29 mouse cellular contexts compared by ENCODE assay signal in genomic region chr10:96259242-96259641, GRCm38 (mm10).
DNase-seq lines count a peak whose midpoint lies in the region; ATAC-seq and TF ChIP-seq lines count a peak whose summit lies in the region.
"Had no signal": no experiment of that assay in that cellular context is flagged by ENCODE, and none has a peak within 500 bp of the region (broad histone marks: within the 10 kb centered on the region; RNA-seq: fewer than 3 reads in every experiment).

No protein-coding gene starts in this region.

- H3K79me2 ChIP-seq in heart, adult 2 months (replicated peaks; ENCODE audit: control insufficient read depth, insufficient read depth, low read length), result no peaks in the 10 kb centered on the region
- no peaks in the 10 kb centered on the region for H3K79me2 ChIP-seq in myocyte (ENCODE audit: control insufficient read depth, insufficient read depth)

- peak; percentile 61 for DNase-seq in heart, adult 11 months
- DNase-seq in heart, postnatal 4 days, result no peak
- no peak for DNase-seq in heart, adult 8-10 months (ENCODE audit: low spot score)
- DNase-seq in heart, postnatal 0 days (ENCODE audit: low spot score), result peak; percentile 24
- DNase-seq in heart, adult 2 months, result no peak
- DNase-seq: adrenal gland, postnatal 10 days; adrenal gland, postnatal 36 days; cerebellum, adult 11 months; cerebellum, adult 2 months; cerebellum, adult 9-11 months; cerebellum, postnatal 25 days; embryo, embryonic 11 days; gastrocnemius, postnatal 10 days; gastrocnemius, postnatal 36 days; kidney, adult 11 months; kidney, adult 8-10 months had no signal

- intact Hi-C loops in heart, adult 2 months (cut with DNase I), result loop anchor here (5.0 kb wide), 2 partner anchors 33 to 42 kb away; no protein-coding TSS in a partner anchor

- peaks cover 2 to 12% of the 10 kb centered on the region in 2 experiments for H3K4me1 ChIP-seq in heart, embryonic 14.5 days (ENCODE audit: control insufficient read depth in 2 of 2, insufficient read depth in 2 of 2, low read length in 2 of 2)
- H3K4me1 ChIP-seq in heart, postnatal 0 days (ENCODE audit: control insufficient read depth, insufficient read depth), result 0 out of 2 replicates have a peak, but pooled peaks cover 3% of the 10 kb centered on the region
- no peaks in the 10 kb centered on the region; the same call in none of the 2 replicates for H3K4me1 ChIP-seq in heart, adult 2 months (ENCODE audit: control insufficient read depth, insufficient read depth, low read length)
- H3K4me1 ChIP-seq in forebrain, embryonic 15.5 days, result peaks cover 8% of the 10 kb centered on the region

- no peak for ATAC-seq in heart, embryonic 14.5 days (ENCODE audit: insufficient number of reproducible peaks, insufficient read depth, low FRiP score, low read depth)
- ATAC-seq in heart, postnatal 0 days (ENCODE audit: insufficient read depth, low read depth), result no peak
- ATAC-seq in forebrain, embryonic 15.5 days (replicated peaks), result no peak
- ATAC-seq: forebrain, embryonic 16.5 days; hindbrain, embryonic 16.5 days; intestine, embryonic 15.5 days; Patski had no signal

- H3K4me2 ChIP-seq in heart, embryonic 14.5 days (ENCODE audit: low read length), result peak overlapping the region; percentile 44
- no peak overlapping the region for H3K4me2 ChIP-seq in heart, postnatal 0 days (ENCODE audit: low read depth, low read length)
- H3K4me2 ChIP-seq in myocyte (ENCODE audit: low read depth), result peak overlapping the region; percentile 7
- H3K4me2 ChIP-seq in forebrain, embryonic 15.5 days (replicated peaks), result no peak overlapping the region
- H3K4me2 ChIP-seq: embryonic facial prominence, embryonic 13.5 days; forebrain, embryonic 12.5 days; hindbrain, embryonic 13.5 days; intestine, embryonic 15.5 days had no signal

- no peak for TF ChIP-seq POLR2A in heart, adult 2 months (IDR thresholded peaks at IDR 0.05; ENCODE audit: insufficient read depth, low read depth, low read length)
- TF ChIP-seq POLR2A in myocyte (IDR thresholded peaks at IDR 0.05; ENCODE audit: insufficient read length, low read depth), result no peak

- no peak overlapping the region for H3ac ChIP-seq in myocyte (ENCODE audit: control insufficient read depth, insufficient read length)

- no peaks in the 10 kb centered on the region for H3K9me3 ChIP-seq in heart, embryonic 14.5 days (ENCODE audit: control insufficient read depth, low read length)
- no peaks in the 10 kb centered on the region for H3K9me3 ChIP-seq in heart, postnatal 0 days (replicated peaks; ENCODE audit: control insufficient read depth, low read length)
- H3K9me3 ChIP-seq in forebrain, embryonic 15.5 days, result no peaks in the 10 kb centered on the region
- H3K9me3 ChIP-seq: embryonic facial prominence, embryonic 10.5 days; embryonic facial prominence, embryonic 13.5 days; forebrain, embryonic 12.5 days; hindbrain, embryonic 10.5 days; hindbrain, embryonic 13.5 days; intestine, embryonic 15.5 days had no signal

- 34% methylated on average over 10 of the region's 10 CpGs for WGBS in heart, embryonic 14.5 days
- WGBS in heart, postnatal 0 days, result 38% methylated on average over 10 of the region's 10 CpGs
- 66% methylated on average over 10 of the region's 10 CpGs for WGBS in heart, adult 2 months
- WGBS in forebrain, embryonic 15.5 days, result 91% methylated on average over 10 of the region's 10 CpGs

- no peak for TF ChIP-seq EP300 in heart, postnatal 0 days (IDR thresholded peaks at IDR 0.05; ENCODE audit: low read depth)
- TF ChIP-seq EP300 in heart, adult 2 months (IDR thresholded peaks at IDR 0.05; ENCODE audit: insufficient read depth, low read depth, low read length), result no peak

- no peak for TF ChIP-seq CTCF in heart, postnatal 0 days (IDR thresholded peaks at IDR 0.05; ENCODE audit: low read depth)
- no peak for TF ChIP-seq CTCF in heart, adult 2 months (IDR thresholded peaks at IDR 0.05)

- no peak overlapping the region for H3K9ac ChIP-seq in heart, embryonic 14.5 days (ENCODE audit: low read length)
- no peak overlapping the region for H3K9ac ChIP-seq in heart, postnatal 0 days (replicated peaks; ENCODE audit: low read depth, low read length)
- no peak overlapping the region for H3K9ac ChIP-seq in heart, adult 2 months (ENCODE audit: low read depth, low read length)
- no peak overlapping the region for H3K9ac ChIP-seq in forebrain, embryonic 15.5 days (replicated peaks)
- H3K9ac ChIP-seq: embryonic facial prominence, embryonic 13.5 days; forebrain, embryonic 12.5 days; hindbrain, embryonic 13.5 days; intestine, embryonic 15.5 days had no signal

- no peak overlapping the region for H3K27ac ChIP-seq in heart, embryonic 14.5 days (replicated peaks in 1 of 2; ENCODE audit: control insufficient read depth in 1 of 2, insufficient read depth in 1 of 2, low read depth in 2 of 2, low read length in 2 of 2)
- H3K27ac ChIP-seq in heart, postnatal 0 days (ENCODE audit: low read depth), result no peak overlapping the region
- H3K27ac ChIP-seq in heart, adult 2 months, result no peak overlapping the region
- no peak overlapping the region for H3K27ac ChIP-seq in forebrain, embryonic 15.5 days (replicated peaks)
- H3K27ac ChIP-seq: embryonic facial prominence, embryonic 10.5 days; embryonic facial prominence, embryonic 13.5 days; forebrain, embryonic 12.5 days; hindbrain, embryonic 10.5 days; hindbrain, embryonic 13.5 days; intestine, embryonic 15.5 days had no signal

- no peaks in the 10 kb centered on the region for H3K36me3 ChIP-seq in heart, embryonic 14.5 days (ENCODE audit: control insufficient read depth, insufficient read depth, low read length)
- H3K36me3 ChIP-seq in heart, postnatal 0 days (replicated peaks; ENCODE audit: control insufficient read depth, insufficient read depth, low read length), result no peaks in the 10 kb centered on the region
- peaks cover 2% of the 10 kb centered on the region for H3K36me3 ChIP-seq in heart, adult 2 months (ENCODE audit: control insufficient read depth, insufficient read depth, low read length)
- no peaks in the 10 kb centered on the region for H3K36me3 ChIP-seq in myocyte (ENCODE audit: control insufficient read depth, insufficient read depth)
- no peaks in the 10 kb centered on the region for H3K36me3 ChIP-seq in forebrain, embryonic 15.5 days
- H3K36me3 ChIP-seq: embryonic facial prominence, embryonic 10.5 days; embryonic facial prominence, embryonic 13.5 days; forebrain, embryonic 12.5 days; hindbrain, embryonic 10.5 days; hindbrain, embryonic 13.5 days; intestine, embryonic 15.5 days had no signal

- H3K27me3 ChIP-seq in heart, embryonic 14.5 days (ENCODE audit: control insufficient read depth, insufficient read depth, low read length), result no peaks in the 10 kb centered on the region
- no peaks in the 10 kb centered on the region for H3K27me3 ChIP-seq in heart, postnatal 0 days (ENCODE audit: control insufficient read depth, insufficient read depth, low read length)
- no peaks in the 10 kb centered on the region for H3K27me3 ChIP-seq in heart, adult 2 months (ENCODE audit: control insufficient read depth, insufficient read depth, low read length)
- H3K27me3 ChIP-seq in myocyte (ENCODE audit: control insufficient read depth, insufficient read depth, insufficient read length), result no peaks in the 10 kb centered on the region
- no peaks in the 10 kb centered on the region for H3K27me3 ChIP-seq in forebrain, embryonic 15.5 days
- H3K27me3 ChIP-seq: embryonic facial prominence, embryonic 13.5 days; forebrain, embryonic 12.5 days; hindbrain, embryonic 13.5 days; intestine, embryonic 15.5 days; Patski had no signal

- H3K4me3 ChIP-seq in heart, embryonic 14.5 days (ENCODE audit: control insufficient read depth in 1 of 2, insufficient read depth in 1 of 2, low read depth in 1 of 2, low read length in 2 of 2), result no peak overlapping the region
- H3K4me3 ChIP-seq in heart, postnatal 0 days (ENCODE audit: low read depth, low read length), result no peak overlapping the region
- no peak overlapping the region for H3K4me3 ChIP-seq in heart, adult 2 months
- no peak overlapping the region for H3K4me3 ChIP-seq in myocyte
- H3K4me3 ChIP-seq in forebrain, embryonic 15.5 days, result no peak overlapping the region
- H3K4me3 ChIP-seq: embryonic facial prominence, embryonic 10.5 days; embryonic facial prominence, embryonic 13.5 days; erythroblast, embryonic 14.5 days; forebrain, embryonic 12.5 days; hindbrain, embryonic 10.5 days; hindbrain, embryonic 13.5 days; intestine, embryonic 15.5 days had no signal

TF ChIP-seq in myocyte, 11 proteins besides CTCF, POLR2A, EP300 and RAD21:
- no peak for TF ChIP-seq TCF12 (IDR thresholded peaks at IDR 0.05; ENCODE audit: insufficient read depth, poor library complexity, severe bottlenecking)
- peak in 1 of 3 experiments; percentile 16 for TF ChIP-seq MYOD1 (IDR thresholded peaks at IDR 0.05; ENCODE audit: control insufficient read depth in 1 of 3, insufficient read length in 2 of 3, low read depth in 2 of 3)
- TF ChIP-seq MAX (IDR thresholded peaks at IDR 0.05; ENCODE audit: low read depth), result no peak

Comparison
In these comparisons a context has a peak if more than half of its experiments do, and no peak if none do; other contexts are left out.
1. DNase-seq: peak in heart, adult 11 months (single experiment) and heart, postnatal 0 days (single experiment); none in heart, postnatal 4 days (single experiment), heart, adult 8-10 months (single experiment) and heart, adult 2 months (0 of 2).
2. H3K4me2 ChIP-seq: peak in heart, embryonic 14.5 days (single experiment) and myocyte (single experiment); none in heart, postnatal 0 days (single experiment) and forebrain, embryonic 15.5 days (single experiment).